Mouse (Mus musculus): ENCODE measurements around the gene Ech1. TPM values are rescaled to one million over a fixed set of nuclear protein-coding genes. Genes with fewer than 3 reads are reported as not detected.

Ech1 gene
- total RNA-seq, 2 experiments from 2014 or later = 110 to 180 TPM

DNA sequence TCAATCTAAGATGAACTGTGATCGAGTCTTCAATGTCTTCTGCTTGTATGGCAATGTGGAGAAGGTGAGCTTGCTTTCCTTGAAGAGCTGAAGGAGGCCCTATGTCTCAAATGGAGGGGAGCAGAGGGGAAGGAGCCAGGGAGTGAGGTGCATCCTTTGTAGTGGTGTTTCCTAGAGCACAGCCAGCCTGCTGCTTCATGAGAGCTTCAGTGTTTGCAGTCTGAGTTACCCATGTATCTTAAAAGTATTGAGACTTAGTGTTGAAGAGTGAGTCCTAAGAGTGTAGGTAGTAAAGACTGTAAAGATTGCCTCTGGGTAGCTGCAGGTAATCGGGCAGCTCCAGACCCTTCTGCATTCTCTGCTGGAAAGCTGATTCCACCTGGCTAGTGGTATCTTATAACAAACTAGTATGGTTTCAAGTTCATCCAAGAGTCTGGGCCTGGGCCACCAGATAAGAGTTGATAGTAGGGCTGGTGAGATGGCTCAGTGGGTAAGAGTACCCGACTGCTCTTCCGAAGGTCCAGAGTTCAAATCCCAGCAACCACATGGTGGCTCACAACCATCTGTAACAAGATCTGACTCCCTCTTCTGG lies 6.1 kb upstream of the Ech1 start:
- peak; percentile 49 for ATAC-seq (replicated peaks; ENCODE audit: poor library complexity)

DNA sequence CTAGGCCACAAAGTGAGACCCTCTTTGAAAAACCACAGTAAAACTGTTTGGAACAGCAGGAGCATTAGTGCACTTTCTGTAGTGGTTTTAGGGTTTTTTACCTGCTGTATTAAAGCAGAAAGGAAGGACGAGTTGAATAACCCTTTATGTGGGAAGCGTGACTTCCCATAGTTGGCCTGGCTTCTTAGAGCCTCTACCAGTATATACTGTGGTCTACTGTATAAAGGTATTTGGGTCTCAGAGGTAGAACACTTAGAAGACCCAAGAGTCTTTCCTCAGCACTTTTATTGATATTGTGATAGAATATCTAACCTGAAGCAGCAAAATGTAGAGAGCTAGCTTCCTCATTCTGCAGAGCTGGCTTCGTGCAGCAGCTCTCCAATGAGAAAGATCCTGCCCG lies 5.4 kb upstream of the Ech1 start:
- ATAC-seq (replicated peaks; ENCODE audit: poor library complexity) = no peak

DNA sequence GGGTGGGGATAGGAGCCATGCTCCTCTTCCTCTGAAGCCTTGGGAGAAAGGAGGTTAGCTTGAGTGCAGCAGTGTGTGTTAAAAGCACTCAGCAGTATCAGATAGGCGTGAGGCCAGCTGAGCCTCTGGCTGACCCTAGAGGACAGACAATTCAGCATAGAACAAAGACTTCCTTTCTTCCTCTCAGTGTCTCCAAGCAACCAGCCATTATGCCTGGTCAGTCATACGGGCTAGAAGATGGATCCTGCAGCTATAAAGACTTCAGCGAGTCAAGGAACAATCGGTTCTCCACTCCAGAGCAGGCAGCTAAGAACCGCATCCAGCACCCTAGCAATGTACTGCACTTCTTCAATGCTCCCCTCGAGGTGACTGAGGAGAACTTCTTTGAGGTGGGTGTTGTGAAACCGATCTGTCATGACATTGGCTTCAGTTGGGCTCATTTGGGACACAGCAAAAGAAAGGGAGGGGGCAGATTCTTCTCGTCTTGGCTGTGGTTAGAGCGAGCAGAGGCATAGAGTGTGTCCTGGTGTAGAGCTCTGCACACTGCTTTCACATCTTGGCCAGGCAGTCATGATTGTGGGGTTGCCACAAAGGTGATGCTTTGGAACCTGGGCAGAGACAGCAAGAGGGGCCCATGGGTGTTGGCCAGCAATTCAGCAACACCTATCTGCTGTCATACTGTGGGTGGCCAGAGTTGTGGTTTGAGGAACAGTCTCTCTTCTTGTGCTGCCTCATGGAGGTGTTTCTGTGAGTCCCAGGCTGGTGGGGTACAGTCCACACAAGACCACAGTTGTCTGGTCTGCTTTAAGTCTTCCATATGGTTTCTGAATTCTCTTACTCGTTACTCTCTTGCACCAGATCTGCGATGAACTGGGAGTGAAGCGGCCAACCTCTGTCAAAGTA lies 4.4 kb upstream of the Ech1 start:
- no peak for ATAC-seq (replicated peaks; ENCODE audit: poor library complexity)

DNA sequence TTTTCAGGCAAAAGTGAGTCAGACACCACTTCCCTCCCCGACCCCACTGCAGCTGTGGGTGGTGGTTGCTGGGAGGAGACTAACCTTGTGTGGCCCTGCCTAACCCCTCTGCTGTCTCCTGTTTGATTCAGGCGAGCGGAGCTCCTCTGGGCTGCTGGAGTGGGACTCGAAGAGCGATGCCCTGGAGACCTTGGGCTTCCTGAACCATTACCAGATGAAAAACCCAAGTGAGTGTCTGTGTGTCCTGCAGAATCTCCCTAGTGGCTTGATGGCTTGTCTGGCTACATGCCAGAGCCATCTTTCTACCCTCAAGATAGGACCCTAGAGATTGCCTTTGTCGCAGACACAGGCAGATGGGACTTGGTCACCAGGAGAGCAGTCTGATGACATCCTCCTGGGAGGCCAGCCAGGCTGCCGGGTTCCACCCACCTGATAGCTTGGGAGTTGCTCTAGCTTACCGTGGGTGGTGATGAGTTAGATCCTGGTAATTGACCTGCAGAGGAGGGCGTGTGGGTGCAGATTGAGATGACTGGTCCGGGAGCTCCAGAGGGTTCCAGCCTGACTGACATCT lies 3.7 kb upstream of the Ech1 start:
- ATAC-seq (replicated peaks; ENCODE audit: poor library complexity) = no peak

DNA sequence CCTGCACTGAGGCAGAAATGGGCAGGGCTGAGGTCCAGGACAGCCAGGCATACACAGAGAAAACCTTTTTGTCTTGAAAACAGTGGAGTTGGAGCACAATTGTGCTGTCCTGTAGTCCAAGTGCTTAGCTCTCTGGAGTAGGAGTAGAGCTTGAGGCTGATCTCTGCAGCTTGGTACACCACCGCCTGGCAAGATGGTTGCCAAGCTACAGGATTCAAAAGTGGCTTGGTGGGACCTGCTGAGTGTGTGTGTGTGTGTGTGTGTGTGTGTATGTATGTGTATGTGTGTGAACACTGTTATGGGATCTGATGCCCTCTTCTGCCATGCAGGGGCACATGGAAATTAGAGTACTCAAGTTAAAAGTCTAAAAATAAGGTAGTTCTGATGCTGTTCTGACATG lies 2.5 kb upstream of the Ech1 start:
- ATAC-seq (replicated peaks; ENCODE audit: poor library complexity) = no peak

DNA sequence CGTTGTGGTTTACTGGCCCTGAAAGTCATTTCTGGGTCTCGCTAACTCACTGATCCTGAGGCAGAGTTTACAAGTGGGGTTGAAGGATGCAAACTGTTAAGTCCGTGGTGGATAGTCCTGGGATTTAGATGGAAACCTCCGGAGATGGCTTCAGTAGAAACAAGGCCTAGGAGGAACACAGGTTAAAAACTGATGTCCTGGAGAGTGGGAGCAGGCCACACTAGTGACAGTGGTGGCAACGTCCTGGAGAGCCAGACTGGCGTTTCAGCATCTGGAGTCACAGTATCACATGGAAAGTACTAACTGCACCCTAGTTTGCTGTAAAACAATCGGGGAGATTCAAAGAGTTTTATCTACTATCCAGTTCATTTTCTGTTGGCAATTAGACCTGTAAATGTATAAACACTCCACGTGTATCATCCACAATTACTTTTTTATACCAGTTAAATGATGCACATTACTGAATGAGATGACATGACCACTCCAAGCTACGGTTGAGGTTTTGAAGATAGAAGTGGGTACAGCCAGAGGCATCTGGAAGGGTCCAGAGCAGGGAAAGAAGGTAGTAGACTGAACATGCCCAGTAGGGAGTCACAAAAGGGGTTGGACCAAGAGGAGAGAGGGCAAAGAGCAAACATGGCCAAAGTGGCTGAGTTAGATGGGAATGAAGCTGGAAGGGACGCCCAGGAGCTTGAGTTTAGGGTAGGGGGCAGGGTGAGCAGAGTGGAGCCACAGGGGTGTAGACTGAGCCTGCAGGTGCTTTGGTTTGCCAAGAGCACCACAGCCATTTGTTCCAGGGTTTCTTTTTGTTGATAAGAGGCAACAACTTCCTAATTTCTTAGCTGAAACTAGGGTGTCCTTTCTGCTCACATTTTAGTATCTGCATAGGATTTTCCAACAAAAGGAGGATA lies 1.8 kb upstream of the Ech1 start:
- ATAC-seq (replicated peaks; ENCODE audit: poor library complexity) = no peak

DNA sequence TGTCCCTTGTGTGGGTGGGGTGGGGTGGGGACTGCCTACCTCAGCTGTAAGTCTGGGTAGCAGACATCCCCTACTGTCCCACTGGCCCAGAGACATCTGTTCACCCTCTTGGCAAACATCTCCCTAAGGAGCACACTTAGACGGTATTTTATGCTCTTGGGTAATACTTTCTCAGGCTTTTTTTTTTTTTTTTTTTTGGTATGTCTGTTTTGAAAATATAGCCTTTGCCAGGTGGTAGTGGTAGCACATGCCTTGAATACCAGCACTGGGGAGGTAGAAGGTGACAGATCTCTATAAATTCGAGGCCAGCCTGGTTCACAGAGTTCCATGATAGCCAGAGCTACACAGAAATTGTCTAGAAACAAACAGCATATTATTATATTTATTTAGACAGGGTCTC lies 1.1 kb upstream of the Ech1 start:
- no peak for ATAC-seq (replicated peaks; ENCODE audit: poor library complexity)

DNA sequence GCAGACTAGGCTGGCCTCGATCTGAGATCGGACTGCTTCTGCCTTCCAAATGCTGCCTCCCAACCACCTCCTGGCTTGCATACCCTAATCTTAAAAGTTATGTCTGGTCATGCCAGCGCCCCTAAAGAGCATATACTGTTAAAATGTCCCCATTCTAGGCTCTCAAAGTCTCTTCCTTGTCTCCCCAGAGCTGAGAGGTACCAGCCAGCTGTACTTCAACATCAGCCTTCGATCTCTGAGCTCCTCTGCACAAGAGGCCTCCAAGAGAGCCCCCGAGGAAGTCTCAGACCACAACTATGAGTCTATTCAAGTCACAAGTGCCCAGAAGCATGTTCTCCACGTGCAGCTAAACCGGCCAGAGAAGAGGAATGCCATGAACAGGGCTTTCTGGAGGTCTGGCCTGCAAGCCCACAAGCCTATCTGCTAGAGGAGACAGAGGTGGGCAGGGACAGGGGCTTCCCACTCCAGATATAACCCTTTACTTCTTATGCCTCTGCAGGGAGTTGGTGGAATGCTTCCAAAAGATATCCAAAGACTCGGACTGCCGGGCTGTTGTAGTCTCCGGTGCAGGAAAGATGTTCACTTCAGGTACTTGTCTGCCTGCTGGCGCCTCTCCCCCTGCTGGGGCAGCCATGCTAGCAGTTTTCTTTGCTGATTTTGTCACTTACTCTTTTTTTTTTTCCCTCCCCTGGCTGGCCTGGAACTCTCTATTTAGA lies 827 bp downstream of the Ech1 start:
- 0 out of 2 replicates have a peak, but pooled peaks have one; percentile 21 for ATAC-seq (replicated peaks; ENCODE audit: poor library complexity)

DNA sequence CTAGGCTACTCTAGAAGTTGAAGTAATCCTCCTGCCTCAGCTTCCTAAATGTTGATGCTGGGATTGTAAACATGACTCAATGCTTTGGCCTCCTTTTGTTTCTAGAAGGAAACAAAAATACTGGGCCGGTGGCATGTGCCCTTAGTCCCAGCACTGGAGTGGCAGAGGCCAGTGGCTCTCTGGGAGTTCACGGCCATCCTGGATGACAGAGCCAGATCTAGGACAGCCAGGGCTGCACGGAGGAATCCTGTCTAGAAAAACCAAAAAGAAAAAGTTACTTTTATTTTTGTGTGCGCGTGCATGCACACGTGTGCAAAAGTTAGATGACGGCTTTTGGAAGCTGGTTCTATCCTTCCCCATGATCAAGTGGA lies 1.4 kb downstream of the Ech1 start:
- ATAC-seq (replicated peaks; ENCODE audit: poor library complexity) = no peak

DNA sequence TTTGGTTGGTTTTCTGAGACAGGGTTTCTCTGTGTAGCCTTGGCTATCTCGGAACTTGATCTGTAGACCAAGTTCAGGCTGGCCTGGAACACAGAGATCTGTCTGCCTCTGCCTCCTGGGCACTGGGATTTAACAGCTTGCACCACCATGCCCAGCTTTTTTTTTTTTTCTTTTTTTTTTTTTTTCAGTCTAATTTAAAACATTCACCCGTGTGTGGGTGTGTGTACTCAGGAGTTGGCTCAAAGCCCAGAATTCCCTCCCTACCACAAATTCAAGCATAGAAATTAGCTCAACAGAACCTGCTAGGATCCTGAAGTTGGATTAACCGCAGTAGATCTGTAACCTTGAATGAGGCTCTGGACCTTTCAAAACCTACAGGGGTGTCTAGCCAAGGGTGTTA lies 2.3 kb downstream of the Ech1 start:
- ATAC-seq (replicated peaks; ENCODE audit: poor library complexity) = no peak

DNA sequence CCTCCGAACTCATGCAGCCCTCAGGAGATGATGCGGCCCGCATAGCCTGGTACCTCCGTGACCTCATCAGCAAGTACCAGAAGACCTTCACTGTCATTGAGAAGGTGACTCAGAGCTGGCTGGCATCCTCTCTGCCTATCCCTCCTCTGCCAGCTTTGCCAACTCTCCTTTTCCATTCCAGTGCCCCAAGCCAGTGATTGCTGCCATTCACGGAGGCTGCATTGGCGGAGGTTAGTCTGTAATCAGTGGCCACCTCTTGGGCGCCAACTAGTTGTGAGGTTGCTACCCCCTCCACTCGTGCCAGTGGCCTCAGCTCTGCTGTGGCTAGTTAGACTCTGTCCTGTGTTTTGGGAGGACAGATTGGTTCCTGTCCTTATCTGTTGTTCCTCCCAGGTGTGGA lies 4.8 kb downstream of the Ech1 start:
- ATAC-seq (replicated peaks; ENCODE audit: poor library complexity) = no peak

DNA sequence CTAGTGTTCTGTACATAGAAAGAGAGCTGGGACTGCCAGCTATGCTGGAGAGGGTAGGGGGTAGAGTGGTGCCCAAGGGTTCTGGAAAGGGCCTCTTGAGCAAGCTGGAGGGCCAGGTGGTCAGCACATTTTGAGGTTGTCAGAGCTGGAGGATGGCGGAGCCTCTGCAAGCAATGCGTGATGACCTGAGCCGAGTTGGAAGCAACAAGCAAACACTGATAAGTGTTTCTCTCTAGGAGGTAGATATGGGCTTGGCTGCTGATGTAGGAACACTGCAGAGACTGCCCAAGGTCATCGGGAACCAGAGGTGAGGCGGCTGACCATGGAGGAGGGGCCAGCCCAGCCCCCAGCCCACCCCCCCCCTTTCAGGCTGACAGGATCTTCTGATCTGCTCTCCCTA lies 6.0 kb downstream of the Ech1 start:
- no peak for ATAC-seq (replicated peaks; ENCODE audit: poor library complexity)

DNA sequence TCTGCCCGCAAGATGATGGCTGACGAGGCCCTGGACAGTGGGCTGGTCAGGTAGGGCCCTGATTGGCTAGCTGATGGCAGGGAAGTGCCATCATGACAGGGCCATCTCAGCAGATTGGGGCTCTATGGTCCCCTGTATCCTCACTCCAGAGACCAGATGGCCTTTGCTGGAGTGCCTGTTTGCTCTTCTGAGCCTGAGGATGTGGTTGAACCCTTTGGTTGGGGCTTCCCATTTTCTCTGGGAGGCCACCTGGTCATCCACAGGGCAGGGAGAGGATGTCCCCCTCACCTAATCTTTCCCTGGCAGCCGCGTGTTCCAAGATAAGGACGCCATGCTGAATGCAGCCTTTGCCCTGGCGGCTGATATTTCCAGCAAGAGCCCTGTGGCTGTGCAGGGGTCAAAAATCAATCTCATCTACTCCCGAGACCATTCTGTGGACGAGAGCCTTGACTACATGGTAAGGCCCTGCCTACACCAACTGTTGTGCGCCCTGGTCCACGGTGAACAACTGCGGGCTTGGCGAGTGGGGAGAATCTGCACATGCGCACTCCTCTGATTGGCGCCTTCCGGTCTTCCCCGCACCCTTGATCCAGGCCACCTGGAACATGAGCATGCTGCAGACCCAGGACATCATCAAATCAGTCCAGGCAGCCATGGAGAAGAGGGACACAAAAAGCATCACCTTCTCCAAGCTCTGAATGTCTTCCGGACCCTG lies 6.6 kb downstream of the Ech1 start:
- 0 out of 2 replicates have a peak, but pooled peaks have one; percentile 21 for ATAC-seq (replicated peaks; ENCODE audit: poor library complexity)

DNA sequence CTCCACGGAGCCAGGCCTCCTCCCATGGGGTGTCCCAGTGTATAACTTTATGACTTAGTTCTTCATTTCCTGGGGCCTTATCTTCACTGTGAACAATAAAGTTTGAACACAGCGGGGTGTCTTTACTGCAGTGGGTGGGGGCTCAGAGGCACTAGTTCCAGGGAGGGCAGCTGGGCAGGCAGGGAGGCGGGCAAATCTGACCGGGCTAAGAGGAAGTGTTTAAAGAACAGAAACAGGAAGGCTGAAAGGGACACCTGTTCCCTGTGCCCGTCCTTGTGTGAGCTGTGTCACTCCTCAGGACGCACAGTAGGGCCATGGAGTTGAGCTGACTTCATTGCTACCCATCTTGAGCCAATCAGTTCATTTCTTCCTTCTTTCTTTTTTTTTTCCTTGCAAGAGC lies 7.1 kb downstream of the Ech1 start:
- ATAC-seq (replicated peaks; ENCODE audit: poor library complexity) = peak; percentile 71

DNA sequence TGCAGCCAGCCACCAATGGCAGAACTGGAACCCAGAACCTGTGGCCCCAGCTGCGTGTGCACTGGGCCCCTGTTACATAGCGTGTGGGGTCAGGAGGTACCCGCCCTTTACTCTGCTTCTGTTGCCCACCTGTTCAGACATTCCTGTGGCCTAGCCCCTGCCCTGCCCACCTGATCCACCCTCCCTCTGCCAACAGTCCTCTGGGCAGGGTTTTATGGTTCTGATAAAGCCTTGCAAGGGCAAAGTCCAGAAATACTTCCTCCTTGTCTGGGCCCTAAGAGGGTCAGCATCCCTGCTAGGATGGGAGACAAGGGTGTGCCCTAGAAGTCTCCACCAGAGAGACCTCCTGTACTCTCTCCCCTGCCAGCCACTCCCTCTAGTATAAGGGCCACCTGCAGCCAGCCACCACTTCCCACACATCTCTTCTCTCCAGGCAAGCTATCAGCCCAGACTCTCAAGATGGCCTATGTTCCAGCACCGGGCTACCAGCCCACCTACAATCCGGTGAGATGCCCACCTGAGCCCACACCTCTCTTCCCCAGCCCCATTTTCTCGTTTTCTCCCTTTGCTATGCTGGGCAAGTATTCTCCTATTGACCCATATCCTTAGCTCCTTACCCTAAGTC lies 8.8 kb downstream of the Ech1 start, which contains the start of gene Lgals4:
Gene Lgals4, plus strand, starts transcription at position 132 of the 625 bp plus-strand sequence.
- ATAC-seq (replicated peaks; ENCODE audit: poor library complexity) = no peak

DNA sequence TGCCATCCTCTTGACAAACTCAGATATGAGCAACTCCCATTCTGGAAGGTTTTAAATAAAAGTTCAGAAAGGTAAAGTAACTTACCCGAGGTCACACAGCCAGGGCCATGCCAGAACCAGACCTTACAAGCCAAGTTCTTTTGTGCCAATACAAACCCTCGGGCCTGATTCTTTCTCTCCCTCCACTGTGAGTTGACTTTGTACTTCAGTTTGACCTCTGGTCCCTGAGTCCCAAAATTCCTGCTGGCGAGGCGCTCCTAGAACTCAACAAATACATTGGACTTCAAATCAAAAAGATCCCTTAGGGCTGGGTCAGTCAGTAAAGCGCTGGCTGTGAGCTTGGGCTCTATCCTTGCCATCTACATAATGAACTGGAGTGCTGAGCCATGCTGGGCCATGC lies 11.9 kb downstream of the Ech1 start:
- no peak for ATAC-seq (replicated peaks; ENCODE audit: poor library complexity)

DNA sequence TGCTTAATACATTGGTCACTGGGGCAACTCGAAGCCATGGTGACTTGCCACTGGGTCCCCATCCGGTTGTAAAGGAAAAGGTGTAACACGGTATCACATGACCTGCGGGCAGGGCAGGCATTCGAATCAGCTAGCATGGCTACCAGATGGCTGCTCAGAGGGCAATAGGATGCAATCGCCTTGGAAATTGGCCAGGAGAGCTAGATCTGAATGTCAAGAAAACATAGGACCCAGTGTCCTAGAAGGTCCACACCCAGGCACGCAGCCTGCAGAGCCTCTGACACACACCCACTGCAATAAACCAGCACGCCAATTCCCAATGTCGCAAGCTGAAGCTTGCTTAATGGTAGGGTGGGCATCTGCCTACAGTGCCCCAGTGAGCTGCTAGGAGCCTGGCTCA lies 13.3 kb downstream of the Ech1 start:
- peak; percentile 78 for ATAC-seq (replicated peaks; ENCODE audit: poor library complexity)

DNA sequence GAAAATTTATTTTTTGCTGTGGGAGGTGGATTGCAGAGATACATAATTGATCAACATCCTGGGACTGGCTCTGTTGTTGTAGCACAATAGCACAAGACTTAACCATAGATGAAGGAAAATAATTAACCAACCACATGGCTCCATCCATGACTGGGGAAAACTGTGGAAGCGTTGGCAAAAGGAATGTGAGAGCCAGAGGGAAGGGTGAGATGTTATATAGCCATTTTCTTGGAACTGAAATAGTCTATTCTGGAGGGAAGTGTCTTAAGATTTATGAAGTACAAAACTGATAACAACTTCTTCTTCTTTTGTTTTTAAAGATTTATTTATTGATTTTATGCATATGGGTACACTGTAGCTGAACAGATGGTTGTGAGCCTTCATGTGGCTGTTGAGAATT lies 22.3 kb downstream of the Ech1 start:
- ATAC-seq (replicated peaks; ENCODE audit: poor library complexity) = no peak

DNA sequence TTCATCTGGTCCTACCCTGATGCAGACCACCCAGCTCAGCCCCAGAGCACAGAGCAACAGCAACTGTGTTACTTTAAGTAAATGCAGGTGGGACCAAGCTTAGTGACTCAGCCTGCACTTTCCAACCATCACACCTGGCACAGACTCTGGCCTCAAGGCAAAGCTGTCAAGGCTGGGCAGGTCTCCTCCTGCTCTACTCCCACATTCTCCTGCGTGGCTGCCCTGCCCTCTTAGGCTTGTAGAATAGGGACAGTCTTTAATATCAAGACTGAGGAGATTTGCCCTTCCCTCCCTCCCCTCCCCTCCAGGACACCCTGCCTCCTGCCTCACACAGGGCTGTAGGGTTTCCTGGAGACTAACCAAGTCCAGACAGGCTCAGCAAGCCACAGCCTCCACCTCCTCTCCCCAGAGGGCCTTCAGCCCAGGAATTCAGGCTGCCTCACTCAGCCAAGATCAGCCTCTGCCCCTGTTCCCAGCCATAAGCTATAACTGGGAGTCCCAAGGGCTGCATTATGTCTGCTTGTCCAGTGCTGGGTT lies 24.8 kb downstream of the Ech1 start:
- no peak for ATAC-seq (replicated peaks; ENCODE audit: poor library complexity)
